ENCODE assay signal across 22 mouse cellular contexts in the genomic region with DNA sequence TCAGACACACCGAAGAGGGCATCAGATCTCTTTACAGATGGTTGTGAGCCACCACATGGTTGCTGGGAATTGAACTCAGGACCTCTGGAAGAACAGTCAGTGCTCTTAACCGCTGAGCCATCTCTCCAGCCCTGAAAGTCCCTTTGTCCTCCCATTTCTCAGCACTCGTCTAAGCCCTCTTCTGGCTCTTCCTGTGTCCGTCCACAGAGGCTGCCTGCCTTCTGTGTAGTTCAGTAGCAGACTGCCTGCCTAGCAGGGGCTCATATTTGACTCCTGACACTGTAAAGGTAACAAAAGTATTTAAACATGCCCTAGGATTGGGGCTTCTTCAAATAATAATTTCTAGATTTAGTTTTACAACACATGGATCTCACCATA. TPM values are rescaled to one million over a fixed set of nuclear protein-coding genes. Genes with fewer than 3 reads are reported as not detected.
DNase-seq lines count a peak whose midpoint lies in the region; ATAC-seq and TF ChIP-seq lines count a peak whose summit lies in the region.
"Had no signal": no experiment of that assay in that cellular context is flagged by ENCODE, and none has a peak within 500 bp of the region (broad histone marks: within the 10 kb centered on the region; RNA-seq: fewer than 3 reads in every experiment).

No protein-coding gene starts in this region.

- peaks cover 44% of the 10 kb centered on the region for H3K36me3 ChIP-seq in erythroblast, embryonic 14.5 days (ENCODE audit: control insufficient read depth)
- H3K36me3 ChIP-seq in megakaryocyte, embryonic 14.5 days (replicated peaks; ENCODE audit: low read length) = peaks cover 70% of the 10 kb centered on the region
- H3K36me3 ChIP-seq in liver, embryonic 14.5 days (replicated peaks; ENCODE audit: control insufficient read depth, insufficient read depth, low read depth) = peaks cover 24% of the 10 kb centered on the region
- peaks cover 44% of the 10 kb centered on the region for H3K36me3 ChIP-seq in liver, postnatal 0 days (replicated peaks; ENCODE audit: insufficient read depth, low read length)
- peaks cover 13% of the 10 kb centered on the region; the same call in 1 of the 2 replicates for H3K36me3 ChIP-seq in stomach, postnatal 0 days (ENCODE audit: control insufficient read depth, insufficient read depth, low read length)

- peak overlapping the region; percentile 40 for H3K9ac ChIP-seq in liver, embryonic 14.5 days (replicated peaks)
- no peak overlapping the region for H3K9ac ChIP-seq in liver, postnatal 0 days (replicated peaks)
- H3K9ac ChIP-seq in stomach, postnatal 0 days (ENCODE audit: low read length) = no peak overlapping the region
- H3K9ac ChIP-seq: embryonic facial prominence, embryonic 13.5 days; forebrain, postnatal 0 days; hindbrain, embryonic 12.5 days; hindbrain, embryonic 15.5 days had no signal

- H3K4me2 ChIP-seq in liver, embryonic 14.5 days (ENCODE audit: low read depth) = peak overlapping the region; percentile 61
- peak overlapping the region; percentile 23 for H3K4me2 ChIP-seq in liver, postnatal 0 days (ENCODE audit: low read depth, low read length)
- no peak overlapping the region for H3K4me2 ChIP-seq in stomach, postnatal 0 days (replicated peaks; ENCODE audit: low read depth)
- H3K4me2 ChIP-seq: embryonic facial prominence, embryonic 13.5 days; heart, embryonic 11.5 days; hindbrain, embryonic 12.5 days; hindbrain, embryonic 15.5 days had no signal

- peak overlapping the region; percentile 93 for H3K27ac ChIP-seq in liver, embryonic 14.5 days
- H3K27ac ChIP-seq in liver, postnatal 0 days (ENCODE audit: low read depth) = peak overlapping the region; percentile 50; the same call in 1 of the 2 replicates
- no peak overlapping the region for H3K27ac ChIP-seq in stomach, postnatal 0 days (replicated peaks)
- H3K27ac ChIP-seq: embryonic facial prominence, embryonic 10.5 days; embryonic facial prominence, embryonic 13.5 days; hindbrain, embryonic 12.5 days; hindbrain, embryonic 15.5 days had no signal

- no peak for DNase-seq in liver, embryonic 14.5 days (ENCODE audit: low read depth in 3 of 3, low spot score in 3 of 3)
- no peak for DNase-seq in liver, postnatal 0 days
- no peak for DNase-seq in stomach, postnatal 0 days (ENCODE audit: low spot score)
- no peak for DNase-seq in cerebellum, adult 8-10 months
- DNase-seq: adrenal gland, postnatal 14 days; cerebellum, adult 11 months; cerebellum, adult 2 months; cerebellum, postnatal 10 days; cerebellum, postnatal 36 days; forebrain, postnatal 0 days; gastrocnemius, postnatal 25 days; heart, adult 18-20 months had no signal

- WGBS in liver, embryonic 14.5 days (ENCODE audit: insufficient replicate concordance) = 39% methylated on average over 4 of the region's 4 CpGs
- 66% methylated on average over 4 of the region's 4 CpGs for WGBS in liver, postnatal 0 days (ENCODE audit: insufficient replicate concordance)
- WGBS in stomach, postnatal 0 days = 84% methylated on average over 4 of the region's 4 CpGs

- no peaks in the 10 kb centered on the region for H3K9me3 ChIP-seq in erythroblast, embryonic 14.5 days (ENCODE audit: control insufficient read depth, low read length)
- peaks cover 9% of the 10 kb centered on the region; the same call in 1 of the 2 replicates for H3K9me3 ChIP-seq in megakaryocyte, embryonic 14.5 days
- H3K9me3 ChIP-seq in liver, embryonic 14.5 days (ENCODE audit: control insufficient read depth, low read length) = no peaks in the 10 kb centered on the region
- no peaks in the 10 kb centered on the region for H3K9me3 ChIP-seq in liver, postnatal 0 days (ENCODE audit: low read length)
- no peaks in the 10 kb centered on the region for H3K9me3 ChIP-seq in stomach, postnatal 0 days (ENCODE audit: control insufficient read depth, low read length)
- H3K9me3 ChIP-seq: embryonic facial prominence, embryonic 10.5 days; embryonic facial prominence, embryonic 13.5 days; hindbrain, embryonic 12.5 days; hindbrain, embryonic 15.5 days had no signal

- no peak for ATAC-seq in erythroblast, adult 5-6 weeks (replicated peaks; ENCODE audit: low FRiP score, poor library complexity, severe bottlenecking)
- no peak for ATAC-seq in megakaryocyte, adult 5-6 weeks (ENCODE audit: poor library complexity, severe bottlenecking)
- no peak for ATAC-seq in liver, embryonic 14.5 days (ENCODE audit: insufficient read depth)
- ATAC-seq in liver, postnatal 0 days = no peak
- ATAC-seq in stomach, postnatal 0 days (ENCODE audit: low FRiP score, low TSS enrichment) = no peak
- ATAC-seq: forebrain, embryonic 14.5 days; forebrain, postnatal 0 days had no signal

- no peaks in the 10 kb centered on the region for H3K27me3 ChIP-seq in erythroblast, embryonic 14.5 days (ENCODE audit: control insufficient read depth)
- no peaks in the 10 kb centered on the region for H3K27me3 ChIP-seq in megakaryocyte, embryonic 14.5 days (replicated peaks)
- no peaks in the 10 kb centered on the region for H3K27me3 ChIP-seq in liver, embryonic 14.5 days (ENCODE audit: control insufficient read depth, insufficient read depth, low read length)
- H3K27me3 ChIP-seq in liver, postnatal 0 days (ENCODE audit: insufficient read depth, low read length) = no peaks in the 10 kb centered on the region
- no peaks in the 10 kb centered on the region for H3K27me3 ChIP-seq in stomach, postnatal 0 days (ENCODE audit: control insufficient read depth, insufficient read depth, low read length)
- H3K27me3 ChIP-seq: embryonic facial prominence, embryonic 13.5 days; hindbrain, embryonic 12.5 days; hindbrain, embryonic 15.5 days had no signal

- TF ChIP-seq EP300 in liver, embryonic 14.5 days (IDR thresholded peaks at IDR 0.05; ENCODE audit: low read depth) = no peak
- TF ChIP-seq EP300 in liver, postnatal 0 days (IDR thresholded peaks at IDR 0.05; ENCODE audit: low read depth) = no peak
- no peak for TF ChIP-seq EP300 in stomach, postnatal 0 days (optimal IDR thresholded peaks at IDR 0.05)

- TF ChIP-seq CTCF in liver, embryonic 14.5 days (IDR thresholded peaks at IDR 0.05; ENCODE audit: low read depth) = no peak
- no peak for TF ChIP-seq CTCF in liver, postnatal 0 days (IDR thresholded peaks at IDR 0.05; ENCODE audit: low read depth)
- no peak for TF ChIP-seq CTCF in stomach, postnatal 0 days (IDR thresholded peaks at IDR 0.05; ENCODE audit: low read depth)

- peak overlapping the region; percentile 27 for H3K4me3 ChIP-seq in erythroblast, embryonic 14.5 days (replicated peaks)
- peak overlapping the region; percentile 38 for H3K4me3 ChIP-seq in megakaryocyte, embryonic 14.5 days (replicated peaks)
- H3K4me3 ChIP-seq in liver, embryonic 14.5 days (ENCODE audit: insufficient read depth in 1 of 2, low read depth in 2 of 2, low read length in 2 of 2) = peak overlapping the region in 1 of 2 experiments; percentile 19; a peak in 1 of 4 replicates
- H3K4me3 ChIP-seq in liver, postnatal 0 days (ENCODE audit: low read depth, low read length) = no peak overlapping the region
- no peak overlapping the region for H3K4me3 ChIP-seq in stomach, postnatal 0 days (ENCODE audit: low read depth, low read length)
- H3K4me3 ChIP-seq: embryonic facial prominence, embryonic 10.5 days; embryonic facial prominence, embryonic 13.5 days; hindbrain, embryonic 12.5 days; hindbrain, embryonic 15.5 days had no signal

- H3K4me1 ChIP-seq in erythroblast, embryonic 14.5 days (ENCODE audit: control insufficient read depth) = peaks cover 53% of the 10 kb centered on the region
- H3K4me1 ChIP-seq in megakaryocyte, embryonic 14.5 days = peaks cover 45% of the 10 kb centered on the region
- peaks cover 32 to 40% of the 10 kb centered on the region in 2 experiments for H3K4me1 ChIP-seq in liver, embryonic 14.5 days (replicated peaks; ENCODE audit: control insufficient read depth in 2 of 2, insufficient read depth in 2 of 2, low read length in 1 of 2)
- peaks cover 21% of the 10 kb centered on the region for H3K4me1 ChIP-seq in liver, postnatal 0 days (ENCODE audit: insufficient read depth)
- H3K4me1 ChIP-seq in stomach, postnatal 0 days (replicated peaks; ENCODE audit: control insufficient read depth, insufficient read depth) = no peaks in the 10 kb centered on the region

RNA-seq across cellular contexts. Expression of a gene that starts 4.0 kb away (rescaled TPM):
- 0.69 and 0.75 TPM in 2 replicates for polyA plus RNA-seq in erythroblast, embryonic 14.5 days (2012)
- 1.9 and 8.8 TPM in 2 replicates for total RNA-seq in erythroblast, adult 5-6 weeks (2015; ENCODE audit: low replicate concordance)
- 4.9 and 7.5 TPM in 2 replicates for total RNA-seq in erythroblast, adult 5-6 weeks (2017; ENCODE audit: low replicate concordance)
- 11.1 and 12.4 TPM in 2 replicates for polyA plus RNA-seq in megakaryocyte, embryonic 14.5 days (2012; ENCODE audit: insufficient read depth, low replicate concordance)
- 10.7 and 12.2 TPM in 2 replicates for total RNA-seq in megakaryocyte, adult 5-6 weeks (2015)
- 14.1 and 16.3 TPM in 2 replicates for total RNA-seq in megakaryocyte, adult 5-6 weeks (2017)
- 5.4 and 6.9 TPM in 2 replicates for polyA plus RNA-seq in liver, embryonic 14.5 days (2012; rRNA removed)
- polyA plus RNA-seq in liver, embryonic 14.5 days (2014; fragmentation: Nextera tagmentation; extraction: Ambion mirVana) = 12.6 and 12.9 TPM in 2 replicates
- 12.2 and 12.8 TPM in 2 replicates for polyA plus RNA-seq in liver, postnatal 0 days (2015; fragmentation: Nextera tagmentation; extraction: Ambion mirVana)
- 20.7 and 21.3 TPM in 2 replicates for polyA plus RNA-seq in stomach, postnatal 0 days (2015; fragmentation: Nextera tagmentation; extraction: Ambion mirVana)

RNA-seq across cellular contexts. Expression of a gene that starts 9.4 kb away (rescaled TPM):
- polyA plus RNA-seq in erythroblast, embryonic 14.5 days (2012) = 0.03 and 0.09 TPM in 2 replicates
- 2.9 and 4.0 TPM in 2 replicates for total RNA-seq in erythroblast, adult 5-6 weeks (2015; ENCODE audit: low replicate concordance)
- 2.3 and 2.5 TPM in 2 replicates for total RNA-seq in erythroblast, adult 5-6 weeks (2017; ENCODE audit: low replicate concordance)
- polyA plus RNA-seq in megakaryocyte, embryonic 14.5 days (2012; ENCODE audit: insufficient read depth, low replicate concordance) = 0.67 and 1.8 TPM in 2 replicates
- 2.5 and 2.8 TPM in 2 replicates for total RNA-seq in megakaryocyte, adult 5-6 weeks (2015)
- total RNA-seq in megakaryocyte, adult 5-6 weeks (2017) = 2.5 and 4.8 TPM in 2 replicates
- 3.6 and 4.0 TPM in 2 replicates for polyA plus RNA-seq in liver, embryonic 14.5 days (2012; rRNA removed)
- polyA plus RNA-seq in liver, embryonic 14.5 days (2014; fragmentation: Nextera tagmentation; extraction: Ambion mirVana) = 2.3 and 3.0 TPM in 2 replicates
- 1.3 and 2.1 TPM in 2 replicates for polyA plus RNA-seq in liver, postnatal 0 days (2015; fragmentation: Nextera tagmentation; extraction: Ambion mirVana)
- polyA plus RNA-seq in stomach, postnatal 0 days (2015; fragmentation: Nextera tagmentation; extraction: Ambion mirVana) = 1.8 and 2.0 TPM in 2 replicates

RNA-seq across cellular contexts. Expression of a gene that starts 21.7 kb away (rescaled TPM):
- 0.18 and 0.37 TPM in 2 replicates for polyA plus RNA-seq in erythroblast, embryonic 14.5 days (2012)
- total RNA-seq in erythroblast, adult 5-6 weeks (2015; ENCODE audit: low replicate concordance) = 25.9 and 29.8 TPM in 2 replicates
- 47.8 and 56.3 TPM in 2 replicates for total RNA-seq in erythroblast, adult 5-6 weeks (2017; ENCODE audit: low replicate concordance)
- polyA plus RNA-seq in megakaryocyte, embryonic 14.5 days (2012; ENCODE audit: insufficient read depth, low replicate concordance) = 0.47 and 1.4 TPM in 2 replicates
- total RNA-seq in megakaryocyte, adult 5-6 weeks (2015) = 65.3 and 69.5 TPM in 2 replicates
- 79.4 and 82.1 TPM in 2 replicates for total RNA-seq in megakaryocyte, adult 5-6 weeks (2017)
- polyA plus RNA-seq in liver, embryonic 14.5 days (2012; rRNA removed) = 3.4 and 6.2 TPM in 2 replicates
- 45.5 and 49.7 TPM in 2 replicates for polyA plus RNA-seq in liver, embryonic 14.5 days (2014; fragmentation: Nextera tagmentation; extraction: Ambion mirVana)
- polyA plus RNA-seq in liver, postnatal 0 days (2015; fragmentation: Nextera tagmentation; extraction: Ambion mirVana) = 34.0 and 35.2 TPM in 2 replicates
- polyA plus RNA-seq in stomach, postnatal 0 days (2015; fragmentation: Nextera tagmentation; extraction: Ambion mirVana) = 9.9 and 15.5 TPM in 2 replicates

Comparison
In these comparisons a context has a peak if more than half of its experiments do, and no peak if none do; other contexts are left out.
1. H3K4me3 ChIP-seq: peak in erythroblast, embryonic 14.5 days (single experiment) and megakaryocyte, embryonic 14.5 days (single experiment); none in liver, postnatal 0 days (single experiment) and stomach, postnatal 0 days (single experiment).